Mouse (Mus musculus) G1E-ER4 (cell line): ENCODE data around the gene Cdk5rap3. TPM values are rescaled to one million over a fixed set of nuclear protein-coding genes. Genes with fewer than 3 reads are reported as not detected.

ENCODE experiments used
- GATA1 ChIP-seq: IDR thresholded peaks from one replicate; pipeline ENCODE4 v1.8.0; 2012; ENCODE audit warnings: low read length, inconsistent platforms
- polyA plus RNA-seq: library from polyadenylated mRNA; stranded (reverse); fragments of >175 nt; gene quantifications from 2 replicates; pipeline ENCODE4 v1.2.3, GENCODE M21; 2012

The Cdk5rap3 gene
- polyA plus RNA-seq = 59.7 and 66.3 TPM in 2 replicates

GRCm38 (mm10) chr11:96916044-96916884, at the start of gene Cdk5rap3:
Gene Cdk5rap3 (minus strand): TSS chr11:96916496.
- TF ChIP-seq GATA1 = no peak

DNA sequence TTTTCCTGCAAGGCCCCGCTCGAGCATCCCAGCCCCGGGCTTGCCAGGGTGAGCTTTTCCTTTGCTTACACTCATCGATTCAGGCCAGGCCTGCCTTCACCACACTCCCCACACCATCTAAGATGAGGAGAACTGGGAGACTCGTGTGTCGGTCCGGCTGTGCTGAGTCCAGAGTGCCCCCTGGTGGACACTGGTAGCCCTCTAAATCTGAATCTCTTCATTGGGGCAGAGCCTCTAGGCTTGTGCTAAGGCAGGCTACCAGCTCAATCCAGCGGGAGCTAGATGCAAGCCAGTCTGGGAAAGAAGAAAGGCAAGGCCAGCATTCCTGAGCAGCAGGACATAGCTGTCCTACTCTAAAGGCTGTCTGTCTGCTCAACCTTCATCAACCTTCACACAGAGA, 47.3 kb upstream of the Cdk5rap3 start:
- no peak for TF ChIP-seq GATA1

- TF ChIP-seq GATA1 = no peak
These were observed 40.9 kb upstream of the Cdk5rap3 start for GRCm38 (mm10) chr11:96957061-96957805.

GRCm38 (mm10) chr11:96956009-96956724, 39.9 kb upstream of the Cdk5rap3 start:
- TF ChIP-seq GATA1 = no peak

- no peak for TF ChIP-seq GATA1
These were observed 38.8 kb upstream of the Cdk5rap3 start for GRCm38 (mm10) chr11:96955094-96955493.

DNA sequence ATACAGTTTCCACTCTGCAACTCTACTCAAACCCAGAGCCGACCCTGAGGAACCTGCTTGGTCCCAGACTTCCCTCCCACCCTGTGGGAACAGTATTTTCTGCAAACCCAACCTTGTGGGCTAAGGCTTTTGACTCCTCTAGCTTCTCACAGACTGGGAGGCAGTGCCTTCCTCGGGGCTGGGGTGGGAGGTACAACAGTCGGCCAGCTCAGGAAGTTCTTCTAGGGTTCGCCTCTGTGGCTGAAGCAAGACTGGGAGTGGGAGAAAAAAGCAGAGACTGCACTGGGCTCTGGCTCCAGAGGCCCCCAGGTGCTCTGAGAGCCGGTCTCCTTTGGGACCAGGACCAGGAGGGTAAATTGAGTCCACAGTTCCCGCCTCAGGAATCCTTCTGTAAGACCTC, 36.6 kb upstream of the Cdk5rap3 start:
- TF ChIP-seq GATA1 = no peak

DNA sequence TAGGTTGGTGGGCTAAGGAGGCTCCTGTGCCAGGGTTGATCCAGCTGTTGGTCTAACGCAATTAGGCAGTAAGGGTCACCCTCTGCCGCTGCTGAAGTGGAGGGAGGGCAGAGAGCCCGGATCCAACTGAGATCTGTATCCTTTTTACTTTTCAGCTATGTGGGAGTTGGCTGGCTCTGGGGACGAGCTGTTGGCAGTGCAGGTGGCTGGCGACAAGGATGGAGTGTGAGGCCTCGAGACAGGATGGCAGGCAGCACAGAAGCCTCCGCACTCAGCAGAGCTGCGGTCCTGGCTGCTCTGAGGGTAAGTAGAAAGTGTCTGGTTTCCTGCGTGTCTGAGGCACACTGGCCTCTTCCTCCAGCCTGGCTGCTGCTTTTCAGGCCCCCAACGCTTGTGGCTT, 36.1 kb upstream of the Cdk5rap3 start:
- no peak for TF ChIP-seq GATA1

- no peak for TF ChIP-seq GATA1
These were observed 34.5 kb upstream of the Cdk5rap3 start for GRCm38 (mm10) chr11:96950767-96951166.

DNA sequence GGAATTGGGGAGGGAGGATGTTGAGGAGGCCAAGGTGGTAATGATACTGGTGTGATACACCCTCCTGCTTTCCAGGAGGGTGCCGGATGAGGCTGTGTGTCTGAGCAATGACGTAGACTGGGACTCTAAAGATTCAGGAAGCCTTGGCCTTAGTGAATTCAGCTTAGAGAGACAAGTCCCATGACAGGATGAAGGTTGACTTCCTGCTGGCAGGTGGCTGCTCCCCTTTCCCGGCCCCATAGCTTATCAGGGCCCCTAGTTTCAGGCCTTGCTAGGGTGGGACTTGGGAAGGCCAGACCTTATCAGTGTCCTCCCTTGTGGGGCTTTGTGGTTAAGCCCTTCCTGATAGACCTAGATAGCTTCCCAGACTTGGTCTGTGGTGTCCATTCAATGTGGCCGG, 31.6 kb upstream of the Cdk5rap3 start:
- TF ChIP-seq GATA1 = peak; percentile 99

DNA sequence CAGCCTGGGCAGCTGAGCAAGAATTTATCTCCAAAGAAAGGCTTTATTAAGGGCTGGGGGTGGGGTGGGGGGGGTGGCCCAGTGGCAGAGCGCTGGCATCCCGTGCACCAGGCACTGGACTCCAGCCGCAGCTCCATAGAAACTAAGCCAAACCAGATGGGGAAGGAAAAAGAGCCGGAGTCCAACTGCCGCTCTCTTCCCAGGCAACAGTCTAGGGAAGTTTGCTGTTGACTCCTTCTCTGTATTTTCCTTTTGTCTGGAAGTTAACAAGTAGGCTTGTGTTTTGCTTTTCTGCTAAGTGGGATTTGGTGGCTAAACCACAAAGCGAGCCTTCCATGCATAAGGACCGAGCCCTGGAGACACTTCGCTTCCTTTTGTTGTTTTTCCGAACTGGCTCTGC, 30.2 kb upstream of the Cdk5rap3 start:
- TF ChIP-seq GATA1 = no peak

GRCm38 (mm10) chr11:96944844-96945580, 28.7 kb upstream of the Cdk5rap3 start:
- TF ChIP-seq GATA1 = no peak

DNA sequence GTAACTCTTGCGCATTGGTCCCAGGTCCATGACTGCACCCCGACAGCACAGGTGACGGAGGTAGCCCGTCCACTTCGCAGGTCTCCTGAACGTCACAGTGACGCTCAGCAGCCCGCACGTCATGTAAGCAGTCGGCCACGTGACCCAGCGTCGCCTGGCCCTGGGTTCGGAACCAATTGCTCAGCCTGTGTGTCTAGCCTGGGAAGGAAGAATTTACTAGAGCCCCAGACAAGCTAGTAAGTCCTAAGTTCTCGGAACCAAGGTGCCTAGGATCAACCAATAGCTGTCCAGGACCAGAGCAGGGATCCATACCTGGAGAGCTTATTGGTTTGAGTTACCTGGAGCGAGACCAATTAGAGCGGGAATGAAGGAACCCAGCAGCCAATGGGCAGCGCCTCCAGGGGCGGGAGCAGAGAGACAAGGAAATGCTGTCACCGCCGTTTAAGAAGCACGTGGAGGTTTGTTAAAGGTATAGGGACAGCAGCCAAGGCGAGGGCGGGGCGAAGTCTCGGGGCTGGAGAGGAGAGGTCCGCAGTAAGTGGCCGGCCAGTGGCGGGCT, 27.5 kb upstream of the Cdk5rap3 start, which contains the start of gene Pnpo:
Gene Pnpo (minus strand): TSS at position 241 of the 559 bp plus-strand sequence.
- no peak for TF ChIP-seq GATA1

- TF ChIP-seq GATA1 = no peak
These were observed 25.8 kb upstream of the Cdk5rap3 start for GRCm38 (mm10) chr11:96941989-96942590.
